Mouse (Mus musculus): ENCODE results near the gene Sema4a. TPM values are rescaled to one million over a fixed set of nuclear protein-coding genes. Genes with fewer than 3 reads are reported as not detected.

Gene Sema4a
- total and polyA plus RNA-seq, 2 experiments from 2014 or later = 0.93 to 2.1 TPM

DNA sequence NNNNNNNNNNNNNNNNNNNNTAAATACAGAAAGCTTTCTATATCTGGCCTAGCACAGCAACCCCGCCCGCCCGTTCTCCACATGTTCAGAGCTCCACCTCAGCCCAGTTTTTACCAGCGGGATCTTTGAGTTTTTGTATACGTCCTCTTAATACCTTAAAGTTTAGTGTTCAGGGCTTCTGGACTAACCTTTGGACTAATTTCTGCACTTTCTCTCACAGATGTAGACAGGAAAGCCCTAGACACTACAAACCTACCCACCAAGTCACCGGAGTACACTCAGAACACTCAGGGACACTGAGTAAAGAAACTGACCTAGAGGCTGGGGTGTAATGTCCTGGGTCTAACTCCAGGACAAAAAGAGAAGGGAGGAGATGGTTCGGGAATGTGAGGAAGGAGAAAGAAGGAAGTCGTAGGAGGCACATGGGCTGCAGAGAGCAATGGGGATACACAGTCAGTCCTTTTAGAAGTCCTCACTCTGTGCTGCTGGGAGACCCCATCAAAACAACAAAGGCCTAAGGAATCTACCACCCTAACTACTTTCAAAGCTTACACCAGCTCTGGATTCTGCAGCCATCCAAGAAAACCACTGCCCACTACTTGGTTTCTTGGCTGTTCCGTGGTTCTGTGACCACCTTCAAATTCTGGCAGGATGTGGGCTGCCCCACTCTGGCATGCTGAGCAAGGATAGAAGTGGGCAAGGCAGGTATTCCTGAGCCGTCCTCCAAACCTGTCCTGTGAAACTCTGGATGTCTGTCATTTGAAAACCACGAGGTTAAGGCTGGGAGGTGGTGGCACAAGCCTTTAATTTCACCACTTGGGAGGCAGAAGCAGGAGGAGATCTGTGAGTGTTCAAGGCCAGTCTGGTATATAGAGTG is 33.0 kb upstream of the Sema4a start:
- Histone ChIP-seq H3K9me3 (replicated peaks; ENCODE audit: control insufficient read depth, low read length) (no peaks in the 10 kb centered on the region), H3K4me1 (ENCODE audit: control insufficient read depth, insufficient read depth) (peaks cover 60% of the 10 kb centered on the region), H3K4me2 (ENCODE audit: low read depth, low read length) (peak overlapping the region; percentile 63; the same call in 1 of the 2 replicates), H3K9ac (replicated peaks; ENCODE audit: low read depth, low read length) (no peak overlapping the region), H3K36me3 (replicated peaks; ENCODE audit: control insufficient read depth, insufficient read depth, low read length) (peaks cover 7% of the 10 kb centered on the region), H3K4me3 (ENCODE audit: low read depth, low read length) (no peak overlapping the region), H3K27ac (ENCODE audit: low read depth) (peak overlapping the region; percentile 94), H3K27me3 (ENCODE audit: control insufficient read depth, insufficient read depth, low read length) (no peaks in the 10 kb centered on the region)
- TF ChIP-seq CTCF (IDR thresholded peaks at IDR 0.05; ENCODE audit: low read depth) = no peak
- no peak for TF ChIP-seq EP300 (IDR thresholded peaks at IDR 0.05; ENCODE audit: low read depth)
- DNase-seq (ENCODE audit: low spot score) = no peak
- 54% methylated on average over 11 of the region's 11 CpGs for WGBS
- ATAC-seq (ENCODE audit: insufficient read depth, low read depth) = no peak

DNA sequence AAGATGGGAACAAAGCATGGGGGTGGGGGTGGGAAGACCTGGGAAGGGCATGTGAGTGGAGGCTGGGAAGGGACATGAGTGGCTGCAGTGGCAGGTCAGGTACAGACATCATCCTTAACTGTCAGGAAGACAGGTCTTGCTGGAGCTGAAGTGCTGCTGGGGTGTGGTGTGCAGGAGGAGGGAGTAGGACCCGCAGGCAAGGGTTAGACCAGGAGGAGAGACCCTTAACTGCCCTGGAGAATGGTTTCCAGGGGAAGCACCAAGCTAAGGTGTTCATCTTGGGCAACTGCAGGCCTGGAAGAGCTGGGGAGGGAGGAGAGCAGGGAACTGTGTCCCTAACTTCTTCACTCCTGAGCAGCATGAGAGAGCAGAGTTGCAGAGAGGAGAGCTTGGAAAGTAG is 26.4 kb upstream of the Sema4a start:
- Histone ChIP-seq H3K9ac (replicated peaks; ENCODE audit: low read depth, low read length) (no peak overlapping the region), H3K36me3 (replicated peaks; ENCODE audit: control insufficient read depth, insufficient read depth, low read length) (peaks cover 52% of the 10 kb centered on the region), H3K27ac (ENCODE audit: low read depth) (no peak overlapping the region), H3K4me1 (ENCODE audit: control insufficient read depth, insufficient read depth) (peaks cover 28% of the 10 kb centered on the region), H3K27me3 (ENCODE audit: control insufficient read depth, insufficient read depth, low read length) (no peaks in the 10 kb centered on the region), H3K4me2 (ENCODE audit: low read depth, low read length) (no peak overlapping the region), H3K4me3 (ENCODE audit: low read depth, low read length) (no peak overlapping the region), H3K9me3 (replicated peaks; ENCODE audit: control insufficient read depth, low read length) (no peaks in the 10 kb centered on the region)
- no peak for TF ChIP-seq EP300 (IDR thresholded peaks at IDR 0.05; ENCODE audit: low read depth)
- no peak for TF ChIP-seq CTCF (IDR thresholded peaks at IDR 0.05; ENCODE audit: low read depth)
- 75% methylated on average over 1 of the region's 1 CpGs for WGBS
- ATAC-seq (ENCODE audit: insufficient read depth, low read depth) (no peak), DNase-seq (ENCODE audit: low spot score) (no peak)

DNA sequence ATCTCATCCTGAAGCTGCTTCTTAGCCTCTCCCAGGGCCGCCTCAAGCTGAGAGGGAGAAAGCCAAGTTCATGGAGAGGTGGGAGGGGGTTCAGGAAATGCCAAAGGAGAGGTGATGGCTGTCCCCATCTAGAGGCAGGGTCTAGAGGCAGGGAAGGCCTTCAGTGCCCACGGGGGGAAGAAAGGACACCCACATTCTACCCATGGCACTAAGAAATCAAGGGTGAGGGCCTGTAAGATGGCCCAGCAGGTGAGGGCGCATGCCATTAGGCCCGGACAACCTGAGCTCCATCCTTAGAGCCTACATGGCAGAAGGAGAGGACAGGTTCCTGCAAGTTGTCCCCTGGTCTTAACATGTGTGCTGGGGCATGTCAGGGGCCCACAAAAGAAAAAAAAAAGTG is 25.9 kb upstream of the Sema4a start:
- H3K27ac ChIP-seq (ENCODE audit: low read depth) = no peak overlapping the region
- peaks cover 57% of the 10 kb centered on the region for H3K36me3 ChIP-seq (replicated peaks; ENCODE audit: control insufficient read depth, insufficient read depth, low read length)
- TF ChIP-seq CTCF (IDR thresholded peaks at IDR 0.05; ENCODE audit: low read depth) (no peak), EP300 (IDR thresholded peaks at IDR 0.05; ENCODE audit: low read depth) (no peak)
- no peak for DNase-seq (ENCODE audit: low spot score)
- no peak for ATAC-seq (ENCODE audit: insufficient read depth, low read depth)
- H3K27me3 ChIP-seq (ENCODE audit: control insufficient read depth, insufficient read depth, low read length) = no peaks in the 10 kb centered on the region
- no peak overlapping the region for H3K4me2 ChIP-seq (ENCODE audit: low read depth, low read length)
- H3K9me3 ChIP-seq (replicated peaks; ENCODE audit: control insufficient read depth, low read length) = no peaks in the 10 kb centered on the region
- H3K4me1 ChIP-seq (ENCODE audit: control insufficient read depth, insufficient read depth) = peaks cover 28% of the 10 kb centered on the region
- H3K9ac ChIP-seq (replicated peaks; ENCODE audit: low read depth, low read length) = no peak overlapping the region
- no peak overlapping the region for H3K4me3 ChIP-seq (ENCODE audit: low read depth, low read length)
- 76% methylated on average over 4 of the region's 4 CpGs for WGBS

DNA sequence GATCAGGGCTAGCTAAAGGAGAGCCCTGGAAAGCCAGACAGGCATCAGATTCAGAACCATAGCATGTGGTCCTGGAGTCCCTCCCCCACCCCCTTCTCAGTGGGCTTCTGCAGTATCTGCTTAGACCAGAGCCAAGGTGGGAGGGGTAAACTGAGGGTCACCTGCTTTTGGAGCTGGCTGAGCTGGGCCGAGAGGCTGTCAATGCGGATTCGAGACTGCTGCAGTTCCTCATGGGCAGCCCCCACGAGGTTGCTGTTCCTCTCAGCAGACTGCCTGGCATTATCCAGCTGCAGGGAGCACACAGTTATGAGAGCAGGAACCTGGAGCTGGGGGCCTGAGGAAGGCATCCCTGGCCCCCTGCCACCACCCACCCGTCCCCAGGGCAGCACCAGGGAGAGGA is 25.1 kb upstream of the Sema4a start:
- H3K4me3 ChIP-seq (ENCODE audit: low read depth, low read length) = no peak overlapping the region
- ATAC-seq (ENCODE audit: insufficient read depth, low read depth) = no peak
- H3K4me1 ChIP-seq (ENCODE audit: control insufficient read depth, insufficient read depth) = peaks cover 26% of the 10 kb centered on the region
- H3K9ac ChIP-seq (replicated peaks; ENCODE audit: low read depth, low read length) = no peak overlapping the region
- WGBS = 74% methylated on average over 5 of the region's 5 CpGs
- peaks cover 63% of the 10 kb centered on the region for H3K36me3 ChIP-seq (replicated peaks; ENCODE audit: control insufficient read depth, insufficient read depth, low read length)
- no peak overlapping the region for H3K27ac ChIP-seq (ENCODE audit: low read depth)
- H3K27me3 ChIP-seq (ENCODE audit: control insufficient read depth, insufficient read depth, low read length) = no peaks in the 10 kb centered on the region
- no peak overlapping the region for H3K4me2 ChIP-seq (ENCODE audit: low read depth, low read length)
- no peaks in the 10 kb centered on the region for H3K9me3 ChIP-seq (replicated peaks; ENCODE audit: control insufficient read depth, low read length)
- DNase-seq (ENCODE audit: low spot score) = no peak
- no peak for TF ChIP-seq CTCF (IDR thresholded peaks at IDR 0.05; ENCODE audit: low read depth)
- TF ChIP-seq EP300 (IDR thresholded peaks at IDR 0.05; ENCODE audit: low read depth) = no peak

DNA sequence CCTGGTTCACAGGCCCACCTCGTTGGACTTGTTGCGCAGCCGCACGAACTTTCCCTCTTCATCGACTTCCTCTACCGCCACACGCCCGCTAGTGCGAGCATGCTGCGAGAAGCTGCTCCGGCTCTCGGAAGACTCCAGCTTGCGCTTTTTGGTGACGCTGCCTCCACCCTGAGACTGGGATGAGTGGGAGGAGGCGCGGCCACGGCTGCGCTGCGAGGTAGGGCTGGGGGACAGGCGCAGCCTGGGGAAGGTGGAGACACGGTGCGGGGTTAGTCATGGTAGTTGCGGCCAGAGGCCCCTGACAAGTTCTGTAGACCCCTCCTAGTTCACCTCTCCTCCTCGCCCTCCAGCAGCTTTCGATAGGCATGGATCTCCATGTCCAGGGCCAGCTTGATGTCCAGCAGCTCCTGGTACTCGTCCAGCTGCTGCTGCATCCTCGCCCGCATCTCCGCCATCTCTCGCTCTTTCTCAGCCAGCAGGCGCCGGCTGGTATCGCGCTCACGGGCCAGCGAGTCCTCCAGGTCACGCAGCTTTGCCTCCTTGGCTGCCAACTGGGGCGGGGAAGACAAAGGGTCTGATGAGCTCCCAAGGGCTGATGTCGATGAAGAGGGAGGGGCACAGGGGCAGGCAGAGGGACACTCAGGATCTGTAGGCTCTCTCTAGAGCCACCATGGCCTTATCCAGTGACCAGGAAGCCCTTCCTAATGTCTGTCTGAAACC is 23.8 kb upstream of the Sema4a start:
- H3K36me3 ChIP-seq (replicated peaks; ENCODE audit: control insufficient read depth, insufficient read depth, low read length) = peaks cover 67% of the 10 kb centered on the region
- no peaks in the 10 kb centered on the region for H3K9me3 ChIP-seq (replicated peaks; ENCODE audit: control insufficient read depth, low read length)
- H3K4me3 ChIP-seq (ENCODE audit: low read depth, low read length) = no peak overlapping the region
- WGBS = 67% methylated on average over 39 of the region's 39 CpGs
- no peak overlapping the region for H3K9ac ChIP-seq (replicated peaks; ENCODE audit: low read depth, low read length)
- TF ChIP-seq CTCF (IDR thresholded peaks at IDR 0.05; ENCODE audit: low read depth) = no peak
- no peak for TF ChIP-seq EP300 (IDR thresholded peaks at IDR 0.05; ENCODE audit: low read depth)
- DNase-seq (ENCODE audit: low spot score) = no peak
- H3K27me3 ChIP-seq (ENCODE audit: control insufficient read depth, insufficient read depth, low read length) = no peaks in the 10 kb centered on the region
- H3K4me2 ChIP-seq (ENCODE audit: low read depth, low read length) = no peak overlapping the region; the same call in 1 of the 2 replicates
- peaks cover 14% of the 10 kb centered on the region for H3K4me1 ChIP-seq (ENCODE audit: control insufficient read depth, insufficient read depth)
- H3K27ac ChIP-seq (ENCODE audit: low read depth) = no peak overlapping the region
- ATAC-seq (ENCODE audit: insufficient read depth, low read depth) = no peak

Data from heart, postnatal 0 days (tissue).